Mouse (Mus musculus) left cerebral cortex, postnatal 10 days (tissue): ENCODE measurements at regions not wholly inside any gene's neighbourhood (a gene's known extent, or its start where the extent isn't known, plus 50 kb on each side); places are given as distances from the start of the nearest gene placed in this dataset.
A peak's percentile ranks its signal among the peaks of the same experiment; 100 is the strongest.

Experiments
- DNase-seq, 2 experiments: peaks; one replicate each; pipeline ENCODE4 v3.0.0; 2021 to 2022; ENCODE audit warnings: low spot score in 2 of 2, mixed read lengths in 1 of 2; ENCODE audit errors: extremely low spot score in 1 of 2
- intact Hi-C: fragments of 180-260 bp; cut with DNase I; formaldehyde crosslinking; loops from one replicate; pipeline ENCODE4 v1.15.1; 2025

- intact Hi-C loops = no loop called here
- DNase-seq = no peak
Observed at GRCm38 (mm10) chr17:88910144-88910543, 118.4 kb upstream of the Lhcgr start.

- intact Hi-C loops = no loop called here
- DNase-seq = no peak
Observed at GRCm38 (mm10) chr17:88901742-88902141, 110.0 kb upstream of the Lhcgr start.

GRCm38 (mm10) chr17:88900904-88901303 is 109.1 kb upstream of the Lhcgr start:
- no peak for DNase-seq
- intact Hi-C loops = no loop called here

- DNase-seq = no peak
- intact Hi-C loops = no loop called here
Observed at GRCm38 (mm10) chr17:88898705-88899668, 107.2 kb upstream of the Lhcgr start.

- intact Hi-C loops = no loop called here
Observed at GRCm38 (mm10) chr17:88893451-88893850, 101.7 kb upstream of the Lhcgr start.

GRCm38 (mm10) chr17:88885526-88885925 is 93.7 kb upstream of the Lhcgr start:
- DNase-seq = no peak
- intact Hi-C loops = no loop called here

More at GRCm38 (mm10) chr17:88893451-88893850, 101.7 kb upstream of the Lhcgr start:
- no peak for DNase-seq

- DNase-seq = no peak
- intact Hi-C loops = no loop called here
Observed at GRCm38 (mm10) chr17:88879736-88880135, 87.9 kb upstream of the Lhcgr start.

GRCm38 (mm10) chr17:88870342-88870985 is 78.7 kb upstream of the Lhcgr start:
- intact Hi-C loops = no loop called here
- no peak for DNase-seq

GRCm38 (mm10) chr17:88864631-88865030 is 72.8 kb upstream of the Lhcgr start:
- DNase-seq = no peak
- intact Hi-C loops = no loop called here

GRCm38 (mm10) chr17:88864214-88864613 is 72.4 kb upstream of the Lhcgr start:
- intact Hi-C loops = no loop called here
- no peak for DNase-seq

- DNase-seq = no peak
Observed at GRCm38 (mm10) chr17:88861128-88861527, 69.3 kb upstream of the Lhcgr start.

GRCm38 (mm10) chr17:88860576-88860975 is 68.8 kb upstream of the Lhcgr start:
- intact Hi-C loops = no loop called here
- no peak for DNase-seq

More at GRCm38 (mm10) chr17:88861128-88861527, 69.3 kb upstream of the Lhcgr start:
- intact Hi-C loops = no loop called here

GRCm38 (mm10) chr17:88858666-88859065 is 66.9 kb upstream of the Lhcgr start:
- DNase-seq = no peak
- intact Hi-C loops = no loop called here

- DNase-seq = peak in 1 of 2 experiments; percentile 42
- intact Hi-C loops = no loop called here
Observed at GRCm38 (mm10) chr17:88847255-88847654, 55.5 kb upstream of the Lhcgr start.

- peak in 1 of 2 experiments; percentile 4 for DNase-seq
- intact Hi-C loops = no loop called here
Observed at GRCm38 (mm10) chr17:88845278-88845677, 53.5 kb upstream of the Lhcgr start.
